Mouse (Mus musculus) megakaryocyte-erythroid progenitor cell, adult 5-6 weeks (primary cell): ENCODE results near the gene C1qtnf9. TPM values are rescaled to one million over a fixed set of nuclear protein-coding genes. Genes with fewer than 3 reads are reported as not detected.

Source experiments
- ATAC-seq: replicated peaks from 2 replicates; pipeline ENCODE4 v1.8.0; 2016; ENCODE audit warnings: mild to moderate bottlenecking, inconsistent platforms; ENCODE audit not compliant: severe bottlenecking, poor library complexity, low FRiP score, low TSS enrichment
- total RNA-seq, 2 experiments: library from RNA; stranded (forward) in 1 of 2; stranded (reverse) in 1 of 2; fragments of 200-1000, 215-1000 nt in 1 of 2; fragments of >200 nt in 1 of 2; fragmentation: Nextera tagmentation in 1 of 2; gene quantifications; 2 replicates each; pipeline ENCODE4 v1.2.3; 2014 to 2017

C1qtnf9 gene
- total RNA-seq, 2 experiments from 2014 or later: not detected

DNA sequence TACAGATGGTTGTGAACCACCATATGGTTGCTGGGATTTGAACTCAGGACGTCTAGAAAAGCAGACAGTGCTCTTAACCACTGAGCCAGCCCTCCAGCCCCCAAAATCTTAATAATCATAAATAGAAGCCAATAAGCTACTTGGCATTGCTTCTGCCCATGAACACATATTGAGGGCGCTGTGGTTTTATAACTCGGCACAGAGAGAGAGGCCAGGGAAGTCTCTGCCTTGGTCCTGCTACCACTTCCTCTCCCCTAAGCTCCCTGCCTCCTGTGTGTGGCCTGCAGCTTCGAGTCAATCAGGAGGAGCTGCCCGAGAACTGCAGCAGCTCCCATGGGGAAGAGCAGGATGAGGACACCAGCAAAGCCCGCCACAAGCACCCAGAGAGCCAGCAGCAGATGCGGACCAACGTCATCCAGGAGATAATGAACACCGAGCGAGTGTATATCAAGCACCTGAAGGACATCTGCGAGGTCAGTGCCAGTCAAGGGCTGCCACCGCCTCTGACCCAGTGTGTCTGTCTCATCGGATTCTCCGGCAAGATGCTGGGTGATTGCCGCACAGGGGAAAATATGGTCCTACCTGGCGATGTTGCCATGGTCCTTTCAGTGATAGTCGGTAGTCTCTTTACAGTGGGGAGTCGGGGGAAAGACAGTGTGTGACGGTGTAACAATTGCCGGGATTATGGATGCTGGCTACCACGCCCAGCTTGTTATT, 20.6 kb upstream of the C1qtnf9 start:
- no peak for ATAC-seq

DNA sequence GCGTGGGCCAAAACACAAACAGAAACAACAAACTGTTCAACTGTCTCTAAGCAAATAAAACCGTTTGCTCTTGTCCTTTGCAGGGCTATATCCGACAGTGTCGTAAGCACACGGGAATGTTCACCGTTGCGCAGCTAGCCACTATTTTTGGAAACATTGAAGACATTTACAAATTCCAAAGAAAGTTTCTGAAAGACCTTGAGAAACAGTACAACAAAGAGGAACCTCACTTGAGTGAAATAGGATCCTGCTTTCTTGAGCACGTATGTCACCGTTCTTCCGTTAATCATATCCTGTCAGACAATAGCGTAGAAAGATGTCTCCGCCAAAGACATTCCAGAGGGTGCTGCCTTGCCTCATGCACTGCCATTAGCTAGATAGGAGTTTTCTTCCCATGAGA, 18.1 kb upstream of the C1qtnf9 start:
- ATAC-seq: no peak

DNA sequence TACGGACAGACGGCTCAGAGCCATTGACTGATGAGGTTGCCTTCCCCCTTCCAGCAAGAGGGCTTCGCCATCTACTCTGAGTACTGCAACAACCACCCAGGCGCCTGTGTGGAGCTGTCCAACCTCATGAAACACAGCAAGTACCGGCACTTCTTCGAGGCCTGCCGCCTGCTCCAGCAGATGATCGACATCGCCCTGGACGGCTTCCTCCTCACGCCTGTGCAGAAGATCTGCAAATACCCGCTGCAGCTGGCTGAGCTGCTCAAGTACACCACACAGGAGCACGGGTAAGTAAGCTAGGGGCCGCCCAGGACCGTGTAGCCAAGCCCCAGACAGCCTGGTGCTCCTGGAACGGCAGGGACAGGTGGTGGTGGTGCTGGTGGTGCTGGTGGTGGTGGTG, 16.4 kb upstream of the C1qtnf9 start:
- ATAC-seq: no peak

DNA sequence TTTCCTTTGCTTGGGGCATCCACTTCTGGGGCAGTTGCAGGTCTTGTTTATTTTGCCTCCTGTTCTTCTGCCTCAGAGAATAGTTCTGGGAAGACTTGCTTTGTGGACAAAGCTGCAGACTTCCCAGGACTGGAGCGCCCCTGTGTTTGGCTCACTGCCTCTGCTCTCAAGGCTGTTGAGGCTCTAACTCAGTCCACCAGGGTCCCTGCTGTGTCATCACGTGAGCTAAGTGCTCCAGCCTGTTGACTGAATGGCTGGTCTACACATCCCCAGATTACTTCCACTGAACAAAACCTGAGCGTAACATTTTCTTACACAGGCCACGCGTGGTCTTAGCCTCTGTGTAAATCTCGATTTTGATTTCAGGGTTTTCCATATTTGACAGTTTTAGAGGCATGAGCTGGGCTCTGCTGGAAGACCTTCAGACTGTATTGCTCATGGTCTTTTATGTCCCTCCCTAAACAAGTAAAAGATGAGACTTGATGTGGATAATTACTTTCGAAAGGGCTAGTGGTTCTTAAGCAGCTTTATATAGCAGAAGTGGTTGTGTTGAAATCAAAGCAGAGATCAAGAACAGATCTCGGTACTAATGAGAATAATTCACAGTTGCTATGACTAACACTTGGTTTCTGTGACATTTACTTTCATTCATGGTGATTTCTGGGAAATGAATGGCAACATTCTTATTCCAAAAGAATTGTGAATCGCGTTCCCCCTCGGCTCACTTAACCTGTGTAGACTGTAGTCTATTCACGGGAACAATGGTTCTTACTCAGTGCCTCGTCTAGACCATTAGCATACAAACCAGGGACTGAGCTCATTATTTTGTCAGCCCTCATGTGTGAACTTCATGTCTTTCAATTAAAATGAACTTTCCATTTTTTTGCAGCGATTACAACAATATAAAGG, 14.8 kb upstream of the C1qtnf9 start:
- ATAC-seq: no peak

DNA sequence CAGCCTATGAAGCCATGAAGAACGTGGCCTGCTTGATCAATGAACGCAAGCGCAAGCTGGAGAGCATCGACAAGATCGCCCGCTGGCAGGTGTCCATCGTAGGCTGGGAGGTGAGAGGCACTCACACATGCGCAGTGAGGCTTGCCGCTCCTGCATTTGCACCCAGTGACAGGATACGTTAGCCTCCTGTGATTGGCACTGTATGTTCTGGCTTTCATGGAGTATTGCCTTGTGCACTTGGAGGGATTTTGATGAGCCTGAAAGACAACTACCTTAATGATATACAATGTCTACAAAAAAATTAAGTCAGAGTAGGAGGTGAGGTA, 14.2 kb upstream of the C1qtnf9 start:
- ATAC-seq: no peak

DNA sequence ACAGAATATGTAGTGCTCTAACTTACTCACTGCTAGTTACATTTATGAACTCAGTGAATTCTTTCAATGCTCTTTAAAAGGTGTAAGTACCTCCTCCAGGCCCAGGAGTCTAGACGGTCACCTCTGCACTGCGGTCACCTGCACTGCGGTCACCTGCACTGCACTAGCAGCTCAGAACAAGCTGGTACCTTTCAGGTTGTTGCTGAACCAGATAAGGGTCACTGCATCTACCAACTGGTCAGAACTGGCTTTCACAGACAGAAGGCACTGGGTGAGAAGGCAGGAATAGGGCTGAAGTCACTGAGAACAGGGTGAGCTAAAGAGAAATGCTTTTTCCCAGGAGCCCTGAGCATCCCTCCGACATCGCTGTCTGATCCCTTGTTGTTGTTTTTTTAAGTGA, 13.3 kb upstream of the C1qtnf9 start:
- no peak for ATAC-seq

DNA sequence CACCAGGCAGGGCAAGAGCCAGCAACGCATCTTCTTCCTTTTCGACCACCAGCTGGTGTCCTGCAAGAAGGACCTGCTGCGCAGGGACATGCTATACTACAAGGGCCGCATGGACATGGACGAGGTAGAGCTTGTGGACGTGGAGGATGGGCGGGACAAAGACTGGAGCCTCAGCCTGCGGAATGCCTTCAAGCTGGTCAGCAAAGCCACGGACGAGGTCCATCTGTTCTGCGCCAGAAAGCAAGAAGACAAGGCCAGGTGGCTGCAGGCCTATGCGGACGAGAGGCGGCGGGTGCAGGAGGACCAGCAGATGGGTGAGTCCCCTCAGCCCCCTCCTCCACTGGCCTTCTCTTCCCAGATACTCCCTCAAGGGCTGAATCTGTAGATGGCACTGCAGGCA, 11.7 kb upstream of the C1qtnf9 start:
- no peak for ATAC-seq

DNA sequence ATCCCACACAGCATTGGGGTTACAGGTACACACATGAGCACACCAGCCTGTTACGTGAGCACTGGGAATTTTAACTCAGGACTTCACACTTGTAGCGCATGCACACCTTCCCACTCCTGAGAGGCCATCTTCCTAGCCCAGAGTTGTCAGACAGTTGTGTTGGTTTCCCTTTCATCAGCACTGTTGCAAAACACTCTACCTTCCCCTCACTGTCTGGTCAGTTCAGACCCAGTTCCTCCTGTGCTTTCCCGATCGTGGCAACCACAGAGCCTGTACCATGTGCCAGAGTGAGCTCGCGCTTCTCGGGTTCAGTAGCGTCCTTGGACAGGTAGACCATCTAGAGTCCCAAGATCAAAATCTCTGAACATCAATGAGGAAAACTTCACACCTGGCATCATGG, 10.7 kb upstream of the C1qtnf9 start:
- no peak for ATAC-seq

DNA sequence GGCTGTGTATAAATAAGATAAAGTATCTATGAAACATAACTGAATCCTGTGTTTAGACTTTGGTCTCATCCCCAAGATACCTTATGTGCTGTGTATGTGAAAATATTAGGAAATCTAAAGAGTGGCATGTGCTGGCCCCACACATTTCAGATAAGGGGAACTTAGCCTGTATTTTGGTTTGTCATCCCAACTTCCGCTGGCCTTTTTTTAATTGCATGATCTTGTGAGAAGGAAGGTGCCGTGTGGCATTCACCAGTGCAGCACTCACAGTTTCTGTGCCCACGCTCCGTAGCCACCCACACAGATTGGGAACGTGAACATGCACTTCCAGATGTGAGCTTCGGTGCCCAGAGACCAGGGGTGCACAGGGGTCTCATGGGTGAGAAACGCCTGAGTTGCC, 10.2 kb upstream of the C1qtnf9 start:
- no peak for ATAC-seq

DNA sequence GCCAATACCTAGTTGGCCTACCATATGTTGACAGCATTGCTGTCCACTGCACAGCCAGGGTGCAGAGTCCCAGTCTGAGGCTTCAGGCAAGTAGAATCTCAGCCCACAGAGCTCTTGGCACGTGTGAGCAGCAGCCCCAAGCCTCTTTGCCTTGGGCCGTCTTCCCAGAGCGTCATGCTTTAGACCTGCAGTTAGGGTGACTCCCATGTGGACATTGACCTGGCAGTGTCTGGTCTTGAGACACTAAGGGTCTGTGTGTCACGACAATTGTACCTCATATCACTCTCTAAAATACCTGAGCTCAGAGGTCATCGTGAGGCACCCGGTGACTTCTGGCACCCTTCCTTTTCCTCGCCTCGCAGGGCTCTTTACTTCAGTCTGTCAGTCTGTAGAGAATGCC, 8.8 kb upstream of the C1qtnf9 start:
- no peak for ATAC-seq

DNA sequence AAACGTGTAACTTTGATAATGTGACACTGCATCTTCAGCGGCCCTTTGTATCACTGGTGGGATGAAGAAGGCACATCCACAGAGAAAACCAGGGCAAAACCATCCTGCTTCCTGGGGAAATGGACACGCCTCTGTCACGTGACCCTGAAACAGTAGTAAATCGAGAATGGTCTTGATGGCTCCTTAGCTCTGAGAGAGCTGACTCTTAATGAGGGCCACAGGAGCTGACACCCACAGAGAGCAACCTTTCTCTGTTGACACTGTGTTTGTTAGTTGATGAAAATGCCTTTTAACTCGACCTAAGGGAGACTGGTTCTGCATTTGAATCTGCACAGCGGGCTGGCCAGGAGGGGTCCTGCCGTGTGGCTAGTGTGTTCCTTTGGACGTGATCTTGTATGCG, 6.1 kb upstream of the C1qtnf9 start:
- no peak for ATAC-seq

DNA sequence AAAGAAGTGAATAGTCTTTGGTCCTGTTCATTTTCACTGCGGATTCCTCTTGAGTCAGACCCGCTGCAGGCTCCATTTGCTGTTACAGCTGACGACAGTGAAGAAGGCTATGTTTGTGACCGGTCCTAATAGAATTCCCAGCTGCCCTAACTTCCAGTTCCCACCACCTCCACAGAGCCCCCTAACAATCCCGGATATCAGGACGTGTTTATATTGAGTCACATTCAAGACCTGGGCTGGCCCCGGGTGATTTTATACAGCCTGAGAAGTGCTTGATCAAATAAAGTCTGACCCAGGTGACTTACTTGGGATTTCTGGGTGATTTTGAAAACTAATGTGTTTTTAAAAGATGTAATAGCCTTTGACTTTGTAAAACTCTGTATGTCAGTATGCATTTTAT, 5.2 kb upstream of the C1qtnf9 start:
- ATAC-seq: no peak

DNA sequence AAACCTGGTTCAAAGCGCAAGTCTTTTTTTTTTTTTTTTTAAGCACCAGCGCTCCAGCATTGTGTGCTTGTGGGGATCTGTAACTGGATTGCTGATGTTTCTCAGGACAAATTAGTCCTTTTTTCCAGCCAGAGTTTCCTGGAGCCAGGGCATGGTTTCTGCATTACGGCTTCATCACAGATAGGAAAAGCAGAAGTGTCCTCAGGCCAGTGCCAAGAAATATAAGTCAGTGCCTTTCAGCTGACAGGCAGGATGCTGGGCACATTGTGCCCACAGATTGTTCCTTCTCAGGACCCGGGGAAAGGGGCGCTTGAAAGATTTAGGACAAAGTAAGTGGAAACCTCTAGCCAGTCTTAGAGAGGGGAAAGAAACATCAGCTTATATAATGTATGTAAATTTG, 4.2 kb upstream of the C1qtnf9 start:
- ATAC-seq: no peak

DNA sequence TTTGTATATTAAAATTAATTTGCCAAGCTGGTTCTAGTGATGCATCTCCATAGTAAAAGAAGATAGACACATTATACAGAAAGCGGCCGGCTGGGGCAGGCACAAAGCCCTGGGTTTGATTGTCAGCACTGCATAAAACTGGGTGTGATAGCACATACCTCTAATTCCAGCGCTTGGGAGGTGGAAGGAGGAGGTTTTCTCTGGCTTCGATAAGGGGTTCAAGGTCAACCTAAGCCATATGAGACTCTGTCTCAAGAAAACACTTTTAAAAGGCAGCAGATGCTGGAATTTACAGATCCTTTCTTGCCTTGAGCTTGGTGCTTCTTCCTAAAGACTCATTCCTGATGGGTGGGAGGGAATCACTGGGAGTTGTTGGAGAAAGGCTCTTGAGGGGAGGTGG, 3.4 kb upstream of the C1qtnf9 start:
- no peak for ATAC-seq

DNA sequence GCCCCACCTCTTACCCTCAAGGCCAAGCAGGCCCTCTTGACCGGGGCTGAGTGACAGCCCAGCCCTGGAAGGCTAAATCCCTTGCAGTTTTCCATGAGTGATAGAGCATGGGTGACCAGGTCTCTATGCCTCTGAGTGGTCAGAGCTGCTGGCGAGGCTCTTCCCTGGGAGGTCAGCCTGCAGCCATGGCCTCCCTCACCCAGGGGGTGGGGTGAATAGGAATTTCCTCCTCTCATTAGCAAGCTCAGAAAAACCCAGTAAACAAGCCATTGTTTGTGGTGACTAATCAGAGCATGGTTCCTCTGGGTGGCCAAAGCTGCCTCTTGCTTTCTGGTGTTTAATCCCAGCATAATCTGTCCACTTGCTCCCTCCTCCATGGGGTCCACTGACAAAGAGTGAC, 2.9 kb upstream of the C1qtnf9 start:
- no peak for ATAC-seq

DNA sequence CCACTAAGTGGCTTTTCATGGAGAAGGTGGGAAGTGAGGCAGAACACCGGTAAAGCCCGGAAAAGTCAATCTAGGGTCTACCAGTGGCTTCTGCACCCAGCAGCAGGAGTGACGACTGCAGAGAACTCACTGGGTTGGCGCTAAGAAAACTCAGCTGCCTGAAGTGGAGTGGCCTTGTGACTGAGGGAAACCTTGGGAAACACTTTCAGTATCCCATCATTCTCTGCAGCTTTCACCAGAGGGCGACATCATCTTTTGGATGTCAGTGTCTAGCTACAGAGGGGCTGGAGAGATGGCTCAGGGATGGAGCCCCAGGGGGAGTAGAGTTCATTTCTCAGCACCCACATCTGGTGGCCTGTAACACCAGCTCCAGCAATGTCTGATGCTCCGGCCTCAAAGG, 1.4 kb downstream of the C1qtnf9 start:
- ATAC-seq: no peak

DNA sequence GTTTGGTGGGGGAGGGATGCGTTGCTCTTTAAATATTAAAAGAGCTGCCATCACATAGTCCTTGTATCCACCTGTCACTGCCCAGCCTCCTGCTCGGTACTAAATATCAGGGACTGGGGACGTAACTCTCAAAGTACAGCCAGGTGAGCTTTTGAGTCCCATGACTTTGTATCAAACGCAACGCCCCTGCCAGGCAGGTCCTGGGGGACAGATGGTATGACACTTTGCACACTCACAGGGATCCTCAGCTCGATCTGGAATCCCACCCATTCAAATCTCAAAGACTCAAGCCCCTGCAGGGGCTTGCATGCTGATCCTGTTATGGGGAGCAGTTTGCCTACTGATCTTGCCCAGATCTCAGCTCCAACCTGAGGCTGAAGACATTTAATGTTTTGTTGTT, 2.7 kb downstream of the C1qtnf9 start:
- no peak for ATAC-seq

DNA sequence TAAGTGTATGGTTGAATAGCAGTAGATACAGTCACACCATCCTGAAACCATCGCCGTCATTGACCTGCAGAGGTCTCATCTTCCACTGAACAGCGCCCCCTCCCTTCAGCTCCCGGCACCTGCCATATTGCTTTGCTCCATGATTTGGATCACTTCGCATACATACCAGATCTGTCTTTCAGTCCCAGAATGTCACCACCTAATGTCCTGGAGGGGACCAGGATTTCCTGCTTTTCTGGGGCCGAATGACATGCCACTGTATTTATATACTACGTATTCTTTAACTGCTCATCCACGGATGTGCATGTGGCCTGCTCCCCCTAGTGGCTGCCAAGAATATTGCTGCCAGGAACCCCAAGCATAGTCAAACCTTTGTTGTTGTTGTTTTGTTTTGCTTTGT, 3.1 kb downstream of the C1qtnf9 start:
- peak; percentile 98 for ATAC-seq

DNA sequence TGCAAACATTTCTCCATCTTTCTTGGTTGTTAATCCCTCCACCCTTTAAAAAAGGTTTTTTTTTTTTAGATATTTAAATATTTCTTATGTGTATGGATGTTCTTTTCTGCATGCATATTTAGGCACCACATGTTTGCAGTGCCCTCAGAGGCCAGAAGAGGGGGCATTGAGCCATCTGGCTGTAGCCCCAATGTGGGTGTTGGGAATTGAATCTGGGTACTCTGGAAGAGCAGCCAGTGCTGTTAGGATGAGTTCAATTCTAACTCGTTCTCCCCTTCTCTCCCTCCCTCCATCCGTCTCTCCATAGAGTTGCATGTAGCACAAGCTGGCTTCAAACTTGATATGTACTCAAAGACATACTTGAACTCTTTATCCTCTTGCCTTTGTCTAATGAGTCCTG, 5.5 kb downstream of the C1qtnf9 start:
- ATAC-seq: no peak

DNA sequence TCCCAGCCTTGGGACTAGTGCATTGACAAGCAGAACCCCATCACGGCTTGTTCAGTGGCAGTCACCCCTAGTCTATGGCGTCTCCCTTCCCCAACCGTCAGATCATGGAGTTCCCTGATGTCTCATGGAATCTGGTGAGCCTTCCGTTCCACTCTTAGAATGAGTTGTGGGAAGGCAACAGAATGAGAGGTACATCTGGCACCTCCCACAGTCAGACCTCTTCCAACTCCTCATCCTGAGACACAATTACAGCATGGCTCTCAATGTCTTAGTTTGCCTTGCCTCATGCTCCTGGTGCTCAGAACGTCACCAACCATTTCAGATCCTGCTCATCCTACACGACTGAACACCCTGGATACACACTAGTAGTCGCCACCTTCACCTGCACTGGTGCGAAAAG, 8.6 kb downstream of the C1qtnf9 start:
- no peak for ATAC-seq

DNA sequence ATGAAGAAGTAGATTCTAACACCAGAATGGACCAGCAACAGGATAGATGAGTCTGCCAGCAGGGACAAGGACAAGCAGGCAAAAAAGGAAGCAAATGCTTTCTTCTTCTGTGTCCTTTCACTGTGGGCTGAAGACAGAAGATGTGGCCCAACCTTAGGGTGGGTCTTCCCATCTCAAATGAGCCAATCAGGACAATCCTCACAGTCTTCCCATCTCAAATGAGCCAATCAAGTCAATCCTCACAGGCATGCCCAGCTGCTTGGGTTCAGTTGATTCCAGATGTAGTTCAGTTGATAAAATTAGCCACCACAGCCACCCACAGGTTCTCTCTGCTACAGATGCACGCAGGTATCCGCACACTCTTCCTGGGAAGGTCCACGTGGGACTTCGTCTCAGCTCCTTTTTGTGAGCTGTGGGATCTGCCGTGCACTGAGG, 9.6 kb downstream of the C1qtnf9 start:
- ATAC-seq: peak; percentile 81
